Mouse (Mus musculus) layer of hippocampus, adult 9-10 months (tissue): Measurements from ENCODE around the gene Ttll9.

Experiments used
- DNase-seq: peaks from one replicate; pipeline ENCODE4 v3.0.0; 2022; ENCODE audit warnings: low spot score

Ttll9 gene

GRCm38 (mm10) chr2:152962091-152962793 is at the start of gene Ttll9:
Gene Ttll9 (plus strand): TSS chr2:152962485.
- peak; percentile 74 for DNase-seq

- DNase-seq: no peak
Measured at GRCm38 (mm10) chr2:152913471-152913870, 48.8 kb upstream of the Ttll9 start.

- peak; percentile 89 for DNase-seq
Measured at GRCm38 (mm10) chr2:152914310-152915120, 47.8 kb upstream of the Ttll9 start.

- DNase-seq: no peak
Measured at GRCm38 (mm10) chr2:152915453-152915852, 46.8 kb upstream of the Ttll9 start.

- no peak for DNase-seq
Measured at GRCm38 (mm10) chr2:152916111-152916510, 46.2 kb upstream of the Ttll9 start.

GRCm38 (mm10) chr2:152917671-152918070 is 44.6 kb upstream of the Ttll9 start:
- DNase-seq: no peak

- no peak for DNase-seq
Measured at GRCm38 (mm10) chr2:152922376-152922775, 39.9 kb upstream of the Ttll9 start.

- DNase-seq: no peak
Measured at GRCm38 (mm10) chr2:152923621-152924020, 38.7 kb upstream of the Ttll9 start.

GRCm38 (mm10) chr2:152924128-152924527 is 38.2 kb upstream of the Ttll9 start:
- DNase-seq: no peak

GRCm38 (mm10) chr2:152924543-152924942 is 37.7 kb upstream of the Ttll9 start:
- DNase-seq: no peak

GRCm38 (mm10) chr2:152925189-152925872 is 37.0 kb upstream of the Ttll9 start:
- no peak for DNase-seq

GRCm38 (mm10) chr2:152926896-152927295 is 35.4 kb upstream of the Ttll9 start:
- DNase-seq: no peak

- DNase-seq: no peak
Measured at GRCm38 (mm10) chr2:152927371-152927770, 34.9 kb upstream of the Ttll9 start.

- DNase-seq: no peak
Measured at GRCm38 (mm10) chr2:152928219-152928987, 33.9 kb upstream of the Ttll9 start.

- DNase-seq: no peak
Measured at GRCm38 (mm10) chr2:152928988-152929370, 33.3 kb upstream of the Ttll9 start.

GRCm38 (mm10) chr2:152930276-152930675 is 32.0 kb upstream of the Ttll9 start:
- no peak for DNase-seq

- no peak for DNase-seq
Measured at GRCm38 (mm10) chr2:152931456-152932160, 30.7 kb upstream of the Ttll9 start.

GRCm38 (mm10) chr2:152933048-152933447 is 29.2 kb upstream of the Ttll9 start, which contains the start of gene Foxs1:
Gene Foxs1 (minus strand): TSS chr2:152933208.
- DNase-seq: no peak

GRCm38 (mm10) chr2:152933614-152934013 is 28.7 kb upstream of the Ttll9 start:
- no peak for DNase-seq

- DNase-seq: peak; percentile 37
Measured at GRCm38 (mm10) chr2:152939846-152940245, 22.4 kb upstream of the Ttll9 start.

- DNase-seq: no peak
Measured at GRCm38 (mm10) chr2:152941106-152941505, 21.2 kb upstream of the Ttll9 start.
